Mouse (Mus musculus): ENCODE data around the gene Xpr1.

DNA sequence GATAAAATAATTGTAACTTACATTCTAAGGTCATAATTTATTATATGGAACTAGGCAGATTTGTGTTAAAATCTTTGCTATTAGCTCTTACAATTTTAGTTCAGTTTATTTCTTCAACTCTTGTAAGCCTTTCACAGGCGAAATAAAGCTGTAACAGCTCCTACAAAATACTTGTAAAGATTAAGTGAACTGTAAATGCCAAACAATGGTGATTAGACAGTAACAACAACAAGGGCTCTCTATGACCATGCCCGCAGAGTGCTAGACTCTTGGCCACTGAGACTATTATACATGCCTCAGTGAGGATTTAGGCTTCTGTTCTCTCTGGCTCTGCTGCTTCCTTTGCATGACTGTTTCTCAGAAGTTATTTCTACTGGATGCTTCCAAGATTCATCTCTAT lies 77.6 kb downstream of the Xpr1 start:
- TF ChIP-seq CTCF (IDR thresholded peaks at IDR 0.05; ENCODE audit: low read depth, low read length) (no peak), POLR2A (IDR thresholded peaks at IDR 0.05; ENCODE audit: borderline replicate concordance, low read depth, low read length) (no peak)

Measured in bone marrow macrophage, adult 2 months (primary cell).